Mouse (Mus musculus): ENCODE results near the gene Tmem156.
A peak's percentile ranks its signal among the peaks of the same experiment; 100 is the strongest.

Gene Tmem156

DNA sequence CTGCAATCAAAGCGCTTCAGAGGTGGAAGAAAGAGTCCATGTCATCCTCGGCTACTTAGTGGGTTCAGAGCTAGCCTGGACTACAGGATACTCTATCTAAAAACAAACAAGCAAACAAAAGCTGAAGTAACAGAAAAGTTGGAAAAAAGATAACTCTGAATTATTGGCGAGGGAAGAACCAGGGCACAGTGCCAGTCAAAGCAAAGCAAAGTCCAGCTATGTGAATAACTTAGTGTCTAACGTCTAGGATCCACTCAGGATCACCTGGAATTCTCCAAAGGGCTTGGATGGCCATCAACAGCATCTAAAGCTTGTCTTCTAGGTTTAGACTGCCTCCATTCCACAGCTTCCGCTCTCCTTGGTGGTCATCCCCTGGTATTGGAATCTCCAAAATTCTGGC is 5.5 kb upstream of the Tmem156 start:
- DNase-seq (ENCODE audit: low read depth, low spot score), result no peak

DNA sequence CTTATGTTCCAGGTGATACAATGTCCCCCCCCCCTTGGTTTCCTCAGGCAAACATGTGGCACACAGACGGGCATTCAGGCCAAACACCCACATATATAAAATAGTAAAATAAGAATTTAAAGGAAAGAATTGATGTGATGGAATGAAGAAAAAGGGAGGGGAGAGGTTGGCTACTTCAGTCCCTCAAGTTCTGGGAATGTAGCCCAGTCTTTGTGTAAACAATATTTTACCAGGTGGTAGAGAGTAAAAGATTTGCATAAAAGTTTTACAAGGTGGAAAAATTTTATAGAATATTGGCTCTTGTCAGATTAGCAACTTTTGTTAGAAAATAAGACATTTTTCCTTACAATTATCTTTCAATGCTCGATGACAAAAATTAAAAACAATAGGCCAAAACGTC is 4.9 kb upstream of the Tmem156 start:
- no peak for DNase-seq (ENCODE audit: low read depth, low spot score)

DNA sequence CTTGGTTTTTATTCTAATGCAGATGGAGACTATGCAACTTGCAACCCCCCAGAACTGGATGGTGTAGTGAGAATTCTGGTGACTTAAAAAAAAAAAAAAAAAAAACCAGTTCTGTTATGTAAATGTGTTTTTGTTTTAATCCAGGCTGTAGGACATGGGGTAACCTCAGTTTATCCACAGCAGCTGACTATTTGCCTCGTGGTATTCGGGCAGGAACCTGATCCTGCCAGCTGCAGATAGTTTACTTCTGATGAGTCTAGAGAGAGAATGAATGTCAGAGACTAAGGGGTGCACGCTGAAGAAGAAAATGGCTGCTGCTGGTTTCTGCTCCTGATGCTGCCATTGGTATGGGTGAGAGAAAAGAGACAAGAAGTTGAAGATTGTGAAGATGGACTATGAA is 4.2 kb upstream of the Tmem156 start:
- DNase-seq (ENCODE audit: low read depth, low spot score), result no peak

DNA sequence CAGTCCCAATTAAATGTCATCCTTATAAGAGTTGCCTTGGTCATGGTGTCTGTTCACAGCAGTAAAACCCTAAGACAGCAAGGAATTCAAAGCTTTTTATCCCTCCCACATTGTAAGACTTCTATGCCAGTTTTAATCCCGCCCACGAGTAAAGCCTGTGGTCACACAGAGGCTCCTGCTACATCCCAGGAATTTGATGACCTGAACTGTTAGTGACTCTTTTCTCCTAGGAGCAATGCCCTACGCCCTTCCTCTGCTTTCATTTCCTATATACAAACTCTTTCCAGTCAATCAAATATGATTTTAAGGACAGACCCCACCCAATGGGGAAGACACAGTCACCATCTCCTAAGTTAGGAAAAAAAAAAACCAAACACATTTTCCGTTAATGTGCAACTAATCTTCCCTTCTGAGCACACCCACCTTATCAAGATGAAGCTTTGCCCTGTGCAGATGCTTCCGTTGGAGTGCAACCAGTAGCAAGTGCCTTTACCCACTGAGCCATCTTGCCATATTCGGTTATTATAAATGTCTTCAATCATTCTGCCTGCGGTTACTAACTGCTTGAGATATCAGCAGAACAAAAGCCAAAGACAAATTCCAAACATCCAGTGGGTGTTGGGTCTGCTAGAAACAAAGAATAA is 3.1 kb upstream of the Tmem156 start:
- DNase-seq (ENCODE audit: low read depth, low spot score), result no peak

DNA sequence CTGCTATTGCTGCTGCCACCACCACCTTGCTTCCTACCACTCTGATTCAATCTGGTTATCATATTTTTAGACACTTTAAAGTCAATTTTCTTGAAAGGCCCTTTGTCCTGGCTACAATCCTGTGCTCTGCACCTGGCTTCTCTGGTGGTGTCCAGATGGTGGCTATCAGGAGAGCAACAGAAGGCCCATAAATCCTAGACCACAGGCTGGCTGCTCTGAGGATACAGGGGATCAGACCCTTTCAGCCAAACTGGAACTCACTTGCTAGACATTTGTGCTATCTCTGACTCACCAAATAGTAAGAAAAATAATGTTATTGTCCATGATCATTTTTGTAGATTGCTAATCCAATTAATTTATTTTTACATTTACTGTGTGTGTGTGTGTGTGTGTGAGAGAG is 1.8 kb upstream of the Tmem156 start:
- no peak for DNase-seq (ENCODE audit: low read depth, low spot score)

DNA sequence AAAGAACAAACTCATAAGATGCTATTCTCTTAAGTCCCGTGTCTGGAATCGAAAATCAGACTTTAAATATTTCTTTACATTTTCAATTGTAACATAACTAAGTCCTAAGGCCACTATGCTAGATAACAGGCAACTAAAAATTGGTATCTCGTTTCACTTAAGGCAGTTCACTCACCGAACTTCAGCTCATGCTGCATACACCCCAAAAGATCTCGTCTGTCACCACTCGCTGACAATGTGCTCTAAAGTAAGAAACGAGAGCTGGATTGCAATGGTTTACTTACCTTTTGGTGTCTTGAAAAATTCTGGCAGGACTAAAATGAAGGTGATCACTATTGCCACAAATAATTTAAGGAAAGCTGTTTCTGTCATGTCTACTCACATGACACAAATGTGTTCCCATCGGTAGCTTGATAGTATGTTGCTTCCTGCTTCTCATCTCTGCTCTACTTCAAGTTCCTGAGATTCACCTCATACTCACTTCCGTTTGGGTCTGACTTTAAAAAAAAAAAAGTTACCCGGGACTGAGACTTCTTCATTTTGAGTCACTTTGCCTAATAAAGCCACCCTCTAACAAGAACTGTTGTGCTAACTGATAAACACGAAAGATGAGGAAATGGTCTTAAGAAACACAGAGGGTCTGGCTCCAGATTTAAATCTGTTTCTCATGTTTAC is 611 bp downstream of the Tmem156 start:
- no peak for DNase-seq (ENCODE audit: low read depth, low spot score)

DNA sequence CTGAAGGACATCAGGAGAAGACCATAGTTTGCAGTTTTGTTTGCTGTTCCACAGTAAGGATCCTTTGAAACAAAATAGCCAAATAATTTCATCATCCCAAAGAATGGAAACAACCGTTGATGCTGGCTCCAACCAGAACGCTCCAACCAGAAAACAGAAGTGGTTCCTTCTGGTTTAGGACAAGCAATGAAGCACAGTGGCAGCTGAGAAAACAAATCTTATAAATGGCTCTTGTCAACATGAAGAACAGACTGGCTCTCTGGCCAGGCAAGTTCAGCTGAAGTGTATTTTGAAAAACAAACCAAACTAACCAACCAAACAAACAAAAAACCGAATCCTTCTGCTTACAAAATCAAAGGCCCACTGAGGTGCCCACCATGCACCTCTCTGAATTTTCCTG is 2.2 kb downstream of the Tmem156 start:
- no peak for DNase-seq (ENCODE audit: low read depth, low spot score)

DNA sequence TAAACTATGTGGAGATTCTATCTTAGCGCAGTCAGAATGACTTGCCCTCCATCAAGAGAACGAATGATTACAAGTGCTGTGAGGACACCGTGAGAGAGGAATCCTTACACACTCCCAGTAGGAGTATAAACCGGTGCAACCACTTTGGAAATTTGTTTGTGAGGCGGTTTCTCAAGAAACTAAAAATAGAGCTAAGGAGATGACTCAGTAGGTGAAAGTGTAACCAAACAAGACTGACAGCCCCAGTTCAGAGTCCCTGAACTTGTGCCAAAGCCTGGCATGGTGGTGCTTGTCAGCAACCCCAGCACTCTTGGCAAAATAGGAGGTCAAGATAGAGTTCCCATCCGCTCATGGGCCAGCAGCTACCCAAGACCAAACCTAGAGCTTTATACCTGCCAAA is 5.4 kb downstream of the Tmem156 start:
- DNase-seq (ENCODE audit: low read depth, low spot score), result no peak

DNA sequence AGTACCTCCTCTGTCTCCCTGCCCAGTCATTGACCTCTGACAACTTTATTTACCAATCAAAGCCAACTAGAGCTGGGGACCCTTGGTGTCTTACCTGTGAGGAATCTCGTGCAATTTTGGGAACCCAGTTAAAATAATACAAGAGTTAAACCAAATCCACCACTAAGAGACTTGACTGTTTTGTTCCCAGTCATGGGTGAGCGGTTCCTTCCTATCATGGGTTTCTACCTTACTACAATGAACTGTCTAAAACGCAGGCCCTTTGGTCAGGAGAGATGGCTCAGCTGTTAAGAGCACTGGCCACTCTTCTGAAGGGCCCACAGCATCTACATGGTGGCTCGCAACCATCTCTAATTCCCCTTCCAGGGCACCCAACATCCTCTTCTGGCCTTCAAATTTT is 10.1 kb downstream of the Tmem156 start:
- DNase-seq (ENCODE audit: low read depth, low spot score), result no peak

DNA sequence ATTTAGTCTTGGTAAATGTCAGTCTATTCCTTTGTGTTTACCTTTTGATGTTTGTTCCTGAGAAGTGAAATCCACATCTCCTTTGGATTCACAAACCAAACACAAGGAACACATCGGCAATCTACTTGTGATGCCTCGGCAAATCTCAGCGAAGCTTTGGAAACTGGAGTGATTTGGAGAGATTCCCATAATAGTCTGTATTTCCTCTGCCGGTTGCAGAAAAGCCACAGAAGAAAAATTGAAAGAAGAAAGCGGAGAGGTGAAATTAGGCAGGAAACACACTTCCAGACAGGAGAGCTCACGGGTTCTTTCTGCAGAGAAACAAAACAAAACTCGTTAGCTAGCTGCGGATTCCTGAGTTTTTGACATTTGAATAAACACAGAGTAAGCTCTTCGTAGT is 12.1 kb downstream of the Tmem156 start:
- no peak for DNase-seq (ENCODE audit: low read depth, low spot score)

DNA sequence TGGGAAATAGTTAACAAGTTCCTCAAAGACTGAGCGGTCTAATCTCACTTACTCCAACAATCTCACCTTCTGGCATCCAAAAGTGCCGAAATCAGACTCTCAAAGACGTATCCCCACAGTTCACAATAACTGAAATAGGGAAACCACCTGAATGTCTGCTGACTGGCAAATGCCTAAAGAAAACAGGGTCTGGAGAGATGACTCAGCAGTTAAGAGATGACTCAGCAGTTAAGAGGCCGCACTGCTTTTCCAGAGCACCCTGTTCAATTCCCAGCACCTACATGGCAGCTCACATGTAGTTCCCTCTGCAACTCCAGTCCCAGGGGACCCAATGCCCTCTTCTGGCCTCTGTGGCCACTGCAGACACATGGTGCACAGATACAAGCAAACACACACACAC is 13.9 kb downstream of the Tmem156 start:
- DNase-seq (ENCODE audit: low read depth, low spot score), result no peak

DNA sequence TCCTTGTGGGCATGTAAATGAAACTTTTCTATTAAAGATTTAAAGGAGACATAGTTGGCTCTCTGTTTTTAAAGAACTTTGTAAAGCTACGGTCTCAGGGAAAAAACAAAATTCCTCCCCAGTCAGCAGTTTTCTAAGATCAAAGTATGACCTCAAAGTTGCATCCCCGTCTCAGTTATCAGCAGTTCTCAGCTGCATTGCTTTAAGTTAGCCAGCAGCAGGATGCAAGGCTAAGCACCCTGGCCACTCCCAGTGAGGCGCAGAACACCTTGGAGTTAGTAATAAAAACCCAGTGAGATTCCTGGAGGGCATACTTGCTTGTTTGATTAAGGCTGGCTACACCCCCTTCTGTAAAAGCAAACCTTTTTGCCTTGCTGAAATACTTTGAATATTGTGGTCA is 15.2 kb downstream of the Tmem156 start:
- no peak for DNase-seq (ENCODE audit: low read depth, low spot score)

DNA sequence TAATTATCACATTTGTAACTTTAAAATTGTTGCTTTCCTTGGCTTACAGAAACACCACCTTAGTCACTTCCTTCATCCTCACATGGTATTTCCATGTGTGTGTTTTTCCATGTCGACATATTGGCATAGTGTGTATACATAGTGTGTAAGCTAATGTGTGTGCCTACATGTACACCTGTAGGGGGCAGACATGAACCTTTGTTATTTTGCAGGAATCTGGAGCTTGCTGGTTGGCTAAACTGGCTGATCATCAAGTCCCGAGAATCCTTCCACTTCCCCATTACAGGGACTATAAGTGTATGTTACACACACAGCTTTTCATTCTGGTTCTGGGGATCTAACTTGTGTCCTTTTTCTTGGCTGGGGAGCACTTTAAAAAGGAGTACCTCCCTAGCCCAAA is 15.8 kb downstream of the Tmem156 start:
- DNase-seq (ENCODE audit: low read depth, low spot score), result no peak

DNA sequence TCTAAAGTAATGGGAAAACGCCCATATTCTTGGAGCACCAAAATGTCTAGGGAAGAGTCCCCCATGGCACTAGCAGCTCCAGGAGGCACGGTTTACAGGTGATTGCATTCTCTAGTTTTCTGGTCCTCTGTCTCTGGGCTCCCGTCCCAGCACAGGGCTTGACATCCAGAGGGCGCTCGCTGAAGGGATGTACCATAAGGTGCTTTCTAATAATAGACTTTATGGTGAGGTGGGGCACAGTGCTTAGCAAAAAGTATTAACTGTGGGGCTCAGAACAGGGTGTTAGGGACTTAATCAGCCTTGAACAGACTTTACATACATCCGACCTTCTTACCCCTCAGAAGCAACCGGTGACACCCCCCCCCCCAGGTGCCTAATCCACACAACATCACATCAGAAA is 17.2 kb downstream of the Tmem156 start:
- peak; percentile 71 for DNase-seq (ENCODE audit: low read depth, low spot score)

DNA sequence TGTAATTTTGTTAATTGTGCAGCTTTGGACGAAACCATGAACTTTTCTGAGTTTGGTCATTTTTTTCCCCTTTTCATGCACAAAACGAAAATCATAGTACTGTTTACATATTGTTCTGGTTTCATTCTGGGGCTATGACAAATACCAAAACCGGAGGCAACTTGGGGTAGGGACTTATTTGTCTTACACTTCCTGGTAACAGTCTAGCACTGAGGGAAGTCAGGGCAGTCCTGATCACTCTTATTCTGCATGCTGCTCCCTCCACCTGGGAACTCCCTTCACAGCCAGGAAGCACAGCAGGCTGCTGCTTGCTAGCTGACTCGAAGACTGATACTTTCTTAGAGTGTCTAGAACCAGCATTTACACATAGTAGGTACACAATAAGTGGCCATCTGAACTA is 18.7 kb downstream of the Tmem156 start:
- DNase-seq (ENCODE audit: low read depth, low spot score), result no peak

DNA sequence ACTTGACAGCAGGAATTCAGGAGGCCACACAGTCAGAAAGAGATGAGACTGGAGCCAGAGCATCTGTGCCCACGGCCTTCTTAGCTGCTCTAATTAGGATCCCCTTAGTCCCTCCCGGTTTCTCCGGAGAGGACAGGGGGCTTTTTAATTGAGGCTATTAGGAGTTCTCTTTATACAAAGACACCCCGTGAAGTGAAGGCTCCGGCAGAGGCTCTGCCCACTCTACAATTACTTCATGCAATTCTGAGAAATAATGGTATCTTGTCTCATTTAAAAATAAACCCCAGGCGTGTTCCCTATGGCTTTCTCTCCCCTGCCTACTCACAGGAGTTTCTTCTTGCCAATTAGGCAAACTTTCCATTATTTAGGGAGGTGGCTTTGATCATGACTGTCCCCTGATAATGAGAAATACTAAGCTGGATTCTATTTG is 20.2 kb downstream of the Tmem156 start:
- no peak for DNase-seq (ENCODE audit: low read depth, low spot score)

DNA sequence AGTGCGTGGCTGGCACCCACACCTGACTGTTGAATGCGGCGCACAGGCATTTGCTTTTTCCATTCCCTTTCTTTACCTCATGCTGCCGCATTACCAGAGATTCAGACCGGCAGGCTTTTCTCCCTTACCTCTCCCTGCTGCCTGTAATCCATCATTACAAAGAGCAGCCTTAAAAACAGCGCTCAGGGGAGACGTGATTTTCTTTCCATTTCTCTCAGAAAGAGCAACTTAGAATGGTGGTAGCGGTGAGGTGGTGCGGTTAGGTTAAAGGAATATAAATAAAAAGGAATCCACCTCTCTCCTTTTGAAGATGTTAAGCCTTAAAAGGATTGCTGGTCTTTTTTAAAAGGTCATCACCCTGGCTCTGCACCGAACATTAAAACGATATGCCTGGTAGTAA is 22.1 kb downstream of the Tmem156 start:
- no peak for DNase-seq (ENCODE audit: low read depth, low spot score)

DNA sequence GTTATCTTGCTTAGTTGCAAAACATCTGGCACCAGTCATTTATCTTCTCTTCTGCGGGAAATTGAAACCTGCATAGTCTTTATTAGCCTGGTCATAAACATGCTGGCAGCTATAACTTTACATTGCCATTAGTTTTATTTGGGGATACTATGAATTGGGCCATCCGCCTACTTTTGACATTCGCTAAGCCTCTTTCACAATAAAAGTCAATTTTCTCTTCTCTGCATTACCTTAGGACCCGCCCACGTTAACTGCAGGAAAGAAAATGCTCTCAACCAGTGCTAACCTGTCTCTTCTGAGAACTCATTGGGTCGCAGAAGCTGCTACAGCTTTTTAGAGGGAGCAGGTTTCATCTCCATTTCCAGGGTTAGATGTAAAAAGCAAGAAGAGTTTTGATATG is 23.8 kb downstream of the Tmem156 start:
- DNase-seq (ENCODE audit: low read depth, low spot score), result no peak

DNA sequence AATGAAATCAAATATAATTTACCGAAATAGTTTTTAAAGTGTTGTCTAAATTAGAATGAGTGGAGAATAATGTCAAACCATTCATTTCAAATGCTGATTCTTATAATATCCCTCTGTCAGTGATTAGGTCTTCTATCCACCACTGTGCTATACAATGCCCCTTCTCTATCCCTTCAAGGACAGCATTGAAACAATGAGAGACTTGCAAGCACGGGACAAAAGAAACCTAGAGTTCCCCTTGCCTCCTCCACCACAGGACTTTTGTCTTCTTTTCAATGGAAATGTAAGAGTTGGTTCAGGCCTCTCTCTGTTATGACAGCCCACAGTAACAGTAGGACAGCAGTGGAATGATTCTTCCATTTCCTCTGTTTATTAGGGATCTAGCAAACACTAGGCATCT is 28.7 kb downstream of the Tmem156 start:
- no peak for DNase-seq (ENCODE audit: low read depth, low spot score)

DNA sequence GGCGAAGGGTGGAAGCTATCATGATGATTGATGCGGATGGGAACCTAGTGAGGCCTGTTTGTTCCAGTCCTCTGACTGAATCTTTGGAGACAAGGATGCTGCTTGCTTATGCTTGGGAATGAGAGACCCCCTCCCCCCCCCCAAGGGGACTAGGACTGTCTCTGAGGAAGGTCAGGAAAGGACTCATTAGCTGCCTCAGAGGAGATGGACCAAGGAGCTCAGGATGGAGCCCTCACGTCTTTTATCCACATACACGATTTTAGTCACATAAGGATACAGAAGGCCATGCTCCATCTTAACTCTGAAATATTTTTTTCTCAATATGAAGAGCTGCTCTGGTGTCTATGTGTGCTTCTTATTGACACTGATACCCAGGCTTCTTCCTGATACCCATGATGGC is 29.7 kb downstream of the Tmem156 start:
- DNase-seq (ENCODE audit: low read depth, low spot score), result no peak

DNA sequence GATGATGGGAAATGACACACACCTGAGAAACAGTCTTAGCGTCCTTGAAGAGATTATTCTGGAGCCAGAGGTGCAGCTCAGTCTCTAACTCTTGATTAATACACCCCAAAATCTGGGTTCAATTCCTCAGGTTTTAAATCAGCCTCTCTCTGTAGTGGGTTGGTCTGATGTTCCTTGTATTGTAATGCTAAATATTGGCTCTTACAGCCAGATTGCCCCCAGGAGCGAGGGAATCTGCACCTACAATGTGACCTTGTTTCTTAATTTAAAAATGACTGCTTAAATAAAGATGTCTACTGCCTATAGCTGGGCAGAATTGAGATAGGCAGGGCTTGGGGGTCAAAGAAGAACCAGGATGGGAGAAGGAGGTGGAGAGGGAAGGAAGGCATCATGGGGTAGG is 32.1 kb downstream of the Tmem156 start:
- DNase-seq (ENCODE audit: low read depth, low spot score), result no peak

DNA sequence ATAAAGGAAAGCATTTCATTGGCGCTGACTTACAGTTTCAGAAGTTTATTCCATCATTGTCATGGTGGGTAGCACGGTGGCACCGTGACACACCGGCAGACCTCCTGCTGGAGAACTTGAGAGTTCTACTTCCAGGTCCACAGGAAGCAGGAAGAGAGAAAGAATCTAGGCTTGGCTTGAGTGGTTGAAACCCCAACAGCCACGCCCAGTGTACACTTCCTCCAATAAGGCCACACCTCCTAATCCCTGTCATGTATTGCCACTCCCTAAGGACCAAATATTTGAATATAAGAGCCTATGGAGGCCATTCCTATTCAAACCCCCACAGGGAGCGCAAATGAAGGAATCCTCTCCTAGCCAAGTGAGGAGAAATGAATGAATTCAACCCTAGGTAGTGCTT is 34.3 kb downstream of the Tmem156 start:
- no peak for DNase-seq (ENCODE audit: low read depth, low spot score)

DNA sequence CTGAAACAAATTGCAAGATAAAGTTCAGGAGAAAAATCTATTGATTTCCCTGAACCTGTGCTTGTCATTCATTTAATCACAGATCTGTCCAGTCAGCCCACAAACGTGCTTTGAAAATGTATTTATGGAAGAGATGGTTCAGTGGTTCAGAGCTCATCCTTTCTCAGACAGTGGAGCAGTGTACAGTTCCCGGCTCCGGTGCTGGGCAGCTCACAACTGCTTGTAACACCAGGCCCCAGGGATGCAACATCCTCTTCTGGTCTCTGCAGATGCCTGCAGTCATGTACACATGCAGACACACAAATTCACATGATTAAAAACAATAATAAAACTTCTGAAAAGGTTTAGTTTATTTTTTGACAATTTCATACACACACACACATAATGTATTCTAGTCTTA is 40.4 kb downstream of the Tmem156 start:
- no peak for DNase-seq (ENCODE audit: low read depth, low spot score)

DNA sequence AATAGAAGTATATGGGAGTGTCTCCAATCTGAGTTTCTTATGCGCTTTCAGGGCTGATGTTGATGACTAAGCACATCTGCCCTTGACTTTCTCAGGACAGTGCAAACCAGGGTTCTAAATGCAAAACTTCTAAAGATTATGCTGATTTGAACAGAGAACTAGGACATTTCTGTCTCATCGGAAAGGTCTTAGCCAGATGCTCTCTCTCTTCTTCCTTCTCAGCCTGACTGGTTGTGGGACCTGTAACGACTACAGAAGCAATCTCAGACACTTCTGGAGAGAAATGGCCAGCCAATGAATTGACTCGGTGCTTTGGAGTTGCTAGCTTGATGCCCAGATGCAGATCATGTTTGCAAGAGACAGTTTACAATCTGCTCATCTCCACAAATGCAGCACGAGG is 42.1 kb downstream of the Tmem156 start:
- DNase-seq (ENCODE audit: low read depth, low spot score), result no peak
